Mouse (Mus musculus) forebrain, embryonic 11.5 days (tissue): ENCODE measurements at regions not wholly inside any gene's neighbourhood (a gene's known extent, or its start where the extent isn't known, plus 50 kb on each side); places are given as distances from the start of the nearest gene placed in this dataset. TPM values are rescaled to one million over a fixed set of nuclear protein-coding genes. Genes with fewer than 3 reads are reported as not detected.

Experiments
- ATAC-seq: fragments of 200-750 bp; cut with Nextera tagmentation; replicated peaks from 2 replicates; pipeline ENCODE4 v1.8.0; 2017; ENCODE audit warnings: moderate TSS enrichment; ENCODE audit not compliant: low FRiP score
- DNase-seq: peaks from one replicate; pipeline ENCODE4 v3.0.0-alpha.2; 2017; ENCODE audit warnings: low spot score
- H3K27ac ChIP-seq: fragments of 300-500 bp; sonication (generic); 2 replicates; pipeline ENCODE4 v1.5.1; 2014; ENCODE audit warnings: low read depth, low read length
- H3K27me3 ChIP-seq: fragments of 300-500 bp; sonication (generic); 2 replicates; pipeline ENCODE4 v1.6.1; 2014; ENCODE audit warnings: mild to moderate bottlenecking, low read length, mixed read lengths; ENCODE audit not compliant: control insufficient read depth, insufficient read depth
- H3K36me3 ChIP-seq: fragments of 300-500 bp; sonication (generic); 2 replicates; pipeline ENCODE4 v1.6.1; 2014; ENCODE audit warnings: mild to moderate bottlenecking, low read length, moderate library complexity, mixed read lengths; ENCODE audit not compliant: control insufficient read depth, insufficient read depth
- H3K4me1 ChIP-seq: fragments of 300-500 bp; sonication (generic); replicated peaks from 2 replicates; pipeline ENCODE4 v1.6.1; 2014; ENCODE audit warnings: low read length, mixed read lengths; ENCODE audit not compliant: control insufficient read depth, insufficient read depth
- H3K4me2 ChIP-seq: fragments of 300-500 bp; sonication (generic); 2 replicates; pipeline ENCODE4 v1.6.1; 2014; ENCODE audit warnings: low read depth, mild to moderate bottlenecking, low read length, moderate library complexity, mixed read lengths; ENCODE audit not compliant: severe bottlenecking
- H3K4me3 ChIP-seq: fragments of 300-500 bp; sonication (generic); 2 replicates; pipeline ENCODE4 v1.5.1; 2014; ENCODE audit warnings: low read depth, low read length
- H3K9ac ChIP-seq: fragments of 300-500 bp; sonication (generic); 2 replicates; pipeline ENCODE4 v1.6.1; 2014; ENCODE audit warnings: low read length
- H3K9me3 ChIP-seq: fragments of 300-500 bp; sonication (generic); 2 replicates; pipeline ENCODE4 v1.6.1; 2016; ENCODE audit warnings: low read length, mixed read lengths; ENCODE audit not compliant: control insufficient read depth
- WGBS: fragments of 180-500 bp; shearing (Covaris S2); extraction: QIAGEN DNeasy Blood & Tissue Kit; methylation state at CpG from one replicate; pipeline ENCODE4 v1.1.7; 2014; 5-methylcytosine and 5-hydroxymethylcytosine counted together
- microRNA-seq: library from miRNA; unstranded; fragments of <30 nt; microRNA quantifications from one replicate; pipeline ENCODE4, GENCODE M21; 2016; ENCODE audit not compliant: insufficient number of aligned reads

DNA sequence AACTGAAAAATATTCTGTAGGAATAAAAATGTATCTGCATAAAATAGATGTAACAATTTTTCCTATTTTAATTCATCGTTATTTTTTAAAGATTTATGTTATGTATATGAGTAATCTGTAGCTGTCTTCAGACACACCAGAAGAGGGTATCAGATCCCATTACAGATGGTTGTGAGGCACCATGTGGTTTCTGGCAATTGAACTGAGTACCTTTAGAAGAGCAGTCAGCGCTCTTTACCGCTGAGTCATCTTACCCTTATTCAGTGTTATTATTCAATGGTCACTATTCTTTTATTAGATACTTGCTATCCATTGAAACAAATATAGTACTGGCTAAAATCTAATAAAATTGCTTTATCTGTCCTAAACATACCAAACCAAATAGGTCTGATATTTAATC, 820.7 kb upstream of the Nrxn1 start:
- ATAC-seq (no peak), DNase-seq (no peak)
- no peaks in the 10 kb centered on the region for H3K36me3 ChIP-seq
- no peak overlapping the region for H3K27ac ChIP-seq
- whole genome bisulfite sequencing, result 84% methylated on average over 3 of the region's 3 CpGs
- no peaks in the 10 kb centered on the region for H3K4me1 ChIP-seq
- no peaks in the 10 kb centered on the region for H3K27me3 ChIP-seq
- no peak overlapping the region for H3K4me2 ChIP-seq
- no peak overlapping the region for H3K4me3 ChIP-seq
- no peaks in the 10 kb centered on the region for H3K9me3 ChIP-seq
- H3K9ac ChIP-seq, result no peak overlapping the region

DNA sequence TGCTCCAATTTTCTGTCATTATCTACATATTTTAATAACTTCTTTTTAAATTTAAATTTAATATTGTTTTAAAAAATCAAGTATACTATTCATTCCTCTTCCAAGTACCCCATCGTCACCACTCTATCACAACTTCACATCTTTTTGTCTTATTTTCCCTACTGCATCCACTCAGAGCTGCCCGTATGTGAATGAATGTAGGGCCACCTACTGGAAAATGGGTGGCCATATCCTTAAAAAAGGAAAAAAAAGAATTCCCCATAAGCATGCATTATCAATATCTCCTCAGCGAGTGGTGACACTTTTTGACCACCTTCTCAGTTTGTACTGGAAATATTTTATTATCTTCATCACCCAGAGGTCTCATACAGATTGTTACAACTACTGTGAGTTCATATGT, 810.2 kb upstream of the Nrxn1 start:
- Histone ChIP-seq H3K4me2 (no peak overlapping the region), H3K4me3 (no peak overlapping the region), H3K9me3 (no peaks in the 10 kb centered on the region), H3K27me3 (no peaks in the 10 kb centered on the region), H3K27ac (no peak overlapping the region), H3K4me1 (no peaks in the 10 kb centered on the region), H3K9ac (no peak overlapping the region), H3K36me3 (no peaks in the 10 kb centered on the region)
- 90% methylated on average over 3 of the region's 3 CpGs for WGBS
- DNase-seq (no peak), ATAC-seq (no peak)

DNA sequence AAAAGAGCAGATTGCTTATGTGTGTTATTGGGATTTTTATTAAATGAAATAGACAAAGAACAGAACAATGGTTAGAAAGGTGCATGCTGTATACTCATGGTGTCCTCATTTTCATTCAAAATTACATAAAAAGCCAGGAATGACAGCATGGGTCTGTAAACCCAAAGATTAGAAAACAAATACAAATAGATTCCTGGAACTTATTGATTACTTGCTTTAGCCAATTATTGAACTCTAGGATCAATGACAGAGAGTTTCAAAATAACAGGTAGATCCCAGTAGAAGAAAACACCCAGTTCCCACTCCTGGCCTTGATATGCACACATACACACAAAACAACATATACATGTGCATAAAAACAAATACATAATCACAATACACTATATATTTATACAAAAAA, 782.4 kb upstream of the Nrxn1 start:
- no peak for ATAC-seq
- H3K4me2 ChIP-seq, result no peak overlapping the region
- no peaks in the 10 kb centered on the region for H3K9me3 ChIP-seq
- H3K27me3 ChIP-seq, result no peaks in the 10 kb centered on the region
- no peaks in the 10 kb centered on the region for H3K36me3 ChIP-seq
- no peaks in the 10 kb centered on the region for H3K4me1 ChIP-seq
- H3K4me3 ChIP-seq, result no peak overlapping the region
- DNase-seq, result no peak
- no peak overlapping the region for H3K27ac ChIP-seq
- no peak overlapping the region for H3K9ac ChIP-seq

DNA sequence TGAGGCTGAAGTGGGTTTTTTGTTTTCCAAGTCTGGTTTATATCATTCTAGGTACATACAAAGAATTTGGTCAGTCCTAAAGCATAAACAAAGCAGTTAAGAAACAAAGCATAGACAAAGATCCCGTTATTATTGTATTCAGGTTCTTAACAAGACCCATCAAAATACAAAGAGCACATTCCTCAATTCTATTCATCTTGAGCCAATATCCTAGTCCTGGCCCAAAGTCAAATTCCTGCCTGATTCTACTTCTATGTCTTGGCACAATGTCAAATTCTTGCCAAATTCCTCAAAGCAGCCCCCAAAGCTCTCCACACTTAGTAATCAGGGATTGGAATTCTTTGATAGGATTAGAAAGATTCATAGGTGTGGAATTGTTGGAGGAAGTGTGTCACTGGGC, 769.3 kb upstream of the Nrxn1 start:
- DNase-seq (no peak), ATAC-seq (0 out of 2 replicates have a peak, but pooled peaks have one; percentile 15)

More for the DNA sequence above, 769.3 kb upstream of the Nrxn1 start:
- H3K4me2 ChIP-seq, result no peak overlapping the region
- H3K4me3 ChIP-seq, result no peak overlapping the region
- WGBS, result 65% methylated on average over 1 of the region's 1 CpGs
- H3K4me1 ChIP-seq, result no peaks in the 10 kb centered on the region
- no peaks in the 10 kb centered on the region for H3K36me3 ChIP-seq
- no peak overlapping the region for H3K9ac ChIP-seq
- H3K27me3 ChIP-seq, result no peaks in the 10 kb centered on the region
- H3K27ac ChIP-seq, result no peak overlapping the region
- H3K9me3 ChIP-seq, result no peaks in the 10 kb centered on the region

Small RNAs in the stretch of these regions (microRNA-seq; reads per million reads assigned to microRNA genes)
- gene Gm44345, result not detected
